Mouse (Mus musculus): ENCODE measurements around the gene Ddx55.

GRCm38 (mm10) chr5:124529191-124529651 is 23.4 kb upstream of the Ddx55 start:
- no peak for TF ChIP-seq USF1 (IDR thresholded peaks at IDR 0.05; ENCODE audit: low read depth)
- TF ChIP-seq FOSL1 (IDR thresholded peaks at IDR 0.05; ENCODE audit: insufficient read depth, low read length, poor library complexity, severe bottlenecking), result no peak

Data from C2C12 (cell line).